Mouse (Mus musculus) ES-Bruce4 (cell line): ENCODE data around the gene Pcnx4. TPM values are rescaled to one million over a fixed set of nuclear protein-coding genes. Genes with fewer than 3 reads are reported as not detected.

ENCODE experiments used
- H3K27ac ChIP-seq: 2 replicates; pipeline ENCODE4 v1.5.1; 2012; ENCODE audit warnings: low read length, inconsistent platforms; ENCODE audit not compliant: insufficient read depth
- H3K27me3 ChIP-seq: 2 replicates; pipeline ENCODE4 v1.6.1; 2012; ENCODE audit warnings: mild to moderate bottlenecking, low read length, inconsistent platforms; ENCODE audit not compliant: control insufficient read depth, poor library complexity, insufficient read depth, severe bottlenecking
- H3K36me3 ChIP-seq: 2 replicates; pipeline ENCODE4 v1.6.1; 2012; ENCODE audit warnings: inconsistent platforms, mild to moderate bottlenecking, low read length, moderate library complexity; ENCODE audit not compliant: control insufficient read depth, poor library complexity, insufficient read depth, severe bottlenecking
- H3K4me1 ChIP-seq: one replicate; pipeline ENCODE4 v1.8.1; 2011; ENCODE audit warnings: low read length; ENCODE audit not compliant: control insufficient read depth, insufficient read depth
- H3K4me3 ChIP-seq: 2 replicates; pipeline ENCODE4 v1.5.1; 2011; ENCODE audit warnings: low read depth, mild to moderate bottlenecking, low read length
- H3K9ac ChIP-seq: 2 replicates; pipeline ENCODE4 v1.6.1; 2012; ENCODE audit warnings: low read depth, mild to moderate bottlenecking, inconsistent platforms; ENCODE audit not compliant: poor library complexity, severe bottlenecking
- H3K9me3 ChIP-seq: replicated peaks from 2 replicates; pipeline ENCODE4 v1.6.1; 2012; ENCODE audit warnings: mild to moderate bottlenecking, low read length, inconsistent platforms; ENCODE audit not compliant: control insufficient read depth, poor library complexity, insufficient read depth, severe bottlenecking
- CTCF ChIP-seq: IDR thresholded peaks from one replicate; pipeline ENCODE4 v1.8.1; 2011; ENCODE audit warnings: low read depth, low read length
- EP300 ChIP-seq: IDR thresholded peaks from 2 replicates; pipeline ENCODE4 v1.6.1; 2011; ENCODE audit warnings: low read depth, low read length; ENCODE audit not compliant: insufficient read depth
- POLR2A ChIP-seq: IDR thresholded peaks from one replicate; pipeline ENCODE4 v1.8.1; 2011; ENCODE audit warnings: low read length; ENCODE audit not compliant: insufficient read depth
- polyA plus RNA-seq: library from polyadenylated mRNA; stranded (reverse); fragments of >200 nt; gene quantifications from 2 replicates; pipeline ENCODE4 v1.2.4, GENCODE M21; 2011; ENCODE audit warnings: low read depth; ENCODE audit not compliant: missing spikeins, insufficient read depth, insufficient read length

The Pcnx4 gene
- polyA plus RNA-seq, 1 experiment: 13.0 TPM

- no peak overlapping the region for H3K4me3 ChIP-seq
- H3K9me3 ChIP-seq: no peaks in the 10 kb centered on the region
- H3K36me3 ChIP-seq: no peaks in the 10 kb centered on the region
- no peak for TF ChIP-seq EP300
- TF ChIP-seq POLR2A: no peak
- TF ChIP-seq CTCF: no peak
- no peaks in the 10 kb centered on the region for H3K4me1 ChIP-seq
- no peak overlapping the region for H3K27ac ChIP-seq
- H3K9ac ChIP-seq: no peak overlapping the region
- H3K27me3 ChIP-seq: no peaks in the 10 kb centered on the region
Observed at GRCm38 (mm10) chr12:72515446-72515845, 20.7 kb upstream of the Pcnx4 start.

GRCm38 (mm10) chr12:72518114-72518728 is 18.0 kb upstream of the Pcnx4 start:
- Histone ChIP-seq H3K27me3 (no peaks in the 10 kb centered on the region), H3K4me1 (no peaks in the 10 kb centered on the region), H3K9me3 (no peaks in the 10 kb centered on the region), H3K36me3 (no peaks in the 10 kb centered on the region), H3K4me3 (no peak overlapping the region), H3K27ac (no peak overlapping the region), H3K9ac (no peak overlapping the region)
- TF ChIP-seq EP300 (no peak), POLR2A (no peak)

- no peaks in the 10 kb centered on the region for H3K27me3 ChIP-seq
- H3K9ac ChIP-seq: no peak overlapping the region
- no peaks in the 10 kb centered on the region for H3K4me1 ChIP-seq
- H3K36me3 ChIP-seq: no peaks in the 10 kb centered on the region
- H3K27ac ChIP-seq: no peak overlapping the region
- H3K9me3 ChIP-seq: no peaks in the 10 kb centered on the region
- TF ChIP-seq EP300: no peak
- no peak for TF ChIP-seq POLR2A
- no peak for TF ChIP-seq CTCF
- no peak overlapping the region for H3K4me3 ChIP-seq
Observed at GRCm38 (mm10) chr12:72519352-72519751, 16.8 kb upstream of the Pcnx4 start.

GRCm38 (mm10) chr12:72519855-72520254 is 16.3 kb upstream of the Pcnx4 start:
- no peak overlapping the region for H3K27ac ChIP-seq
- no peaks in the 10 kb centered on the region for H3K4me1 ChIP-seq

GRCm38 (mm10) chr12:72520645-72521044 is 15.5 kb upstream of the Pcnx4 start:
- no peak overlapping the region for H3K9ac ChIP-seq
- H3K4me3 ChIP-seq: no peak overlapping the region
- H3K4me1 ChIP-seq: no peaks in the 10 kb centered on the region
- H3K27ac ChIP-seq: no peak overlapping the region
- H3K9me3 ChIP-seq: no peaks in the 10 kb centered on the region
- peak; percentile 38 for TF ChIP-seq CTCF
- no peak for TF ChIP-seq EP300
- no peak for TF ChIP-seq POLR2A
- H3K36me3 ChIP-seq: no peaks in the 10 kb centered on the region
- no peaks in the 10 kb centered on the region for H3K27me3 ChIP-seq

More at GRCm38 (mm10) chr12:72519855-72520254, 16.3 kb upstream of the Pcnx4 start:
- no peaks in the 10 kb centered on the region for H3K9me3 ChIP-seq
- TF ChIP-seq CTCF (no peak), POLR2A (no peak), EP300 (no peak)
- no peaks in the 10 kb centered on the region for H3K27me3 ChIP-seq
- H3K36me3 ChIP-seq: no peaks in the 10 kb centered on the region
- no peak overlapping the region for H3K4me3 ChIP-seq
- H3K9ac ChIP-seq: no peak overlapping the region

- Histone ChIP-seq H3K9me3 (peaks cover 6% of the 10 kb centered on the region), H3K9ac (no peak overlapping the region), H3K4me1 (no peaks in the 10 kb centered on the region), H3K36me3 (no peaks in the 10 kb centered on the region), H3K4me3 (no peak overlapping the region), H3K27ac (no peak overlapping the region), H3K27me3 (no peaks in the 10 kb centered on the region)
- TF ChIP-seq EP300: no peak
- no peak for TF ChIP-seq CTCF
- no peak for TF ChIP-seq POLR2A
Observed at GRCm38 (mm10) chr12:72525588-72525987, 10.6 kb upstream of the Pcnx4 start.
